Mouse (Mus musculus) T-helper 2 cell (primary cell): ENCODE results near the gene Nptx1.

Source experiments
- in situ Hi-C: fragments of 300-600 bp; cut with MboI, MseI; formaldehyde crosslinking; loops from one replicate; pipeline ENCODE4 v1.15.1; 2025; ENCODE audit warnings: high pct_unique_total_duplicates

The Nptx1 gene

GRCm38 (mm10) chr11:119524545-119524949 is 23.0 kb downstream of the Nptx1 start:
- in situ Hi-C loops, result no loop called here

- in situ Hi-C loops, result no loop called here
Measured at GRCm38 (mm10) chr11:119523392-119523791, 24.2 kb downstream of the Nptx1 start.

GRCm38 (mm10) chr11:119522779-119523178 is 24.8 kb downstream of the Nptx1 start:
- in situ Hi-C loops, result no loop called here

GRCm38 (mm10) chr11:119521920-119522710 is 25.4 kb downstream of the Nptx1 start:
- in situ Hi-C loops, result no loop called here

- in situ Hi-C loops, result no loop called here
Measured at GRCm38 (mm10) chr11:119520713-119521063, 26.9 kb downstream of the Nptx1 start.

- in situ Hi-C loops, result no loop called here
Measured at GRCm38 (mm10) chr11:119520005-119520712, 27.4 kb downstream of the Nptx1 start.

- in situ Hi-C loops, result no loop called here
Measured at GRCm38 (mm10) chr11:119519387-119519786, 28.2 kb downstream of the Nptx1 start.

- in situ Hi-C loops, result no loop called here
Measured at GRCm38 (mm10) chr11:119516677-119517361, 30.7 kb downstream of the Nptx1 start.

GRCm38 (mm10) chr11:119515823-119516676 is 31.5 kb downstream of the Nptx1 start:
- in situ Hi-C loops, result no loop called here

- in situ Hi-C loops, result no loop called here
Measured at GRCm38 (mm10) chr11:119514967-119515636, 32.5 kb downstream of the Nptx1 start.

- in situ Hi-C loops, result no loop called here
Measured at GRCm38 (mm10) chr11:119514108-119514860, 33.3 kb downstream of the Nptx1 start.

- in situ Hi-C loops, result no loop called here
Measured at GRCm38 (mm10) chr11:119513038-119513659, 34.4 kb downstream of the Nptx1 start.

- in situ Hi-C loops, result no loop called here
Measured at GRCm38 (mm10) chr11:119509165-119509776, 38.3 kb downstream of the Nptx1 start.

- in situ Hi-C loops, result no loop called here
Measured at GRCm38 (mm10) chr11:119507772-119508171, 39.8 kb downstream of the Nptx1 start.

GRCm38 (mm10) chr11:119506386-119506785 is 41.2 kb downstream of the Nptx1 start:
- in situ Hi-C loops, result no loop called here

- in situ Hi-C loops, result loop anchor here (5.0 kb wide), 1 partner anchor 394 kb away; no protein-coding TSS in a partner anchor
Measured at GRCm38 (mm10) chr11:119503675-119504074, 43.9 kb downstream of the Nptx1 start.

GRCm38 (mm10) chr11:119500011-119500410 is 47.5 kb downstream of the Nptx1 start:
- in situ Hi-C loops, result loop anchor here (5.0 kb wide), 1 partner anchor 397 kb away; no protein-coding TSS in a partner anchor

GRCm38 (mm10) chr11:119499297-119499696 is 48.3 kb downstream of the Nptx1 start:
- in situ Hi-C loops, result no loop called here

GRCm38 (mm10) chr11:119497451-119497850 is 50.1 kb downstream of the Nptx1 start:
- in situ Hi-C loops, result no loop called here
